Mouse (Mus musculus) erythroblast, embryonic 14.5 days (primary cell): ENCODE measurements around the gene Gm49354.
"Not testable (repeated sequence)": the region's sequence is repeated elsewhere in the genome, so short reads cannot be mapped to it uniquely, and the experiment has no call there.

Experiments
- GATA1 ChIP-seq: IDR thresholded peaks from 2 replicates; pipeline ENCODE4 v1.6.1; 2012; ENCODE audit warnings: low read length, inconsistent platforms, mixed read lengths
- TAL1 ChIP-seq: IDR thresholded peaks from 3 replicates; pipeline ENCODE4 v1.6.1; 2012; ENCODE audit warnings: low read length, inconsistent platforms, mixed read lengths

DNA sequence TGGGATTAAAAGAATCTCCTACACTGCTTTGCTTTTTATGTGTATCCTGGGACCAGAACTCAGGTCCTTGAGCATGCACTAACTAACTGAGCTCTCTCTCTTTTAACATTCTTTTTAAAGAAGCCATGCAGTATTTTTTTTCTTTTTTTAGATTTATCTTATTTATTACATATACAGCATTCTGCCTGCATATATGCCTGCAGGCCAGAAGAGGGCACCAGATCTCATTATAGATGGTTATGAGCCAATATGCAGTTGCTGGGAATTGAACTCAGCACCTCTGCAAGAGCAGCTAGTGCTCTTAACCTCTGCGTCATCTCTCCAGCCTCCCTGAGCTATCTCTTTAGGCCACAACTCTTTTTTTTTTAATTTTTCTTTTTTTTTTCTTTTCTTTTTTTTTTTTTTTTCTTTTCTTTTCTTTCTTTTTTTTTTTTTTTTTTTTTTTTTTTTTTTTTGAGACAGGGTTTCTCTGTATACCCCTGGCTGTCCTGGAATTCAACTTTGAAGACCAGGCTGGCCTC, 2.2 kb downstream of the Gm49354 start:
- TF ChIP-seq GATA1, TAL1: not testable (repeated sequence)
